Mouse (Mus musculus) adrenal gland, adult 2 months (tissue): ENCODE results near the gene Cdc14a. TPM values are rescaled to one million over a fixed set of nuclear protein-coding genes. Genes with fewer than 3 reads are reported as not detected.

Experiments
- DNase-seq: peaks from one replicate; pipeline ENCODE4 v3.0.0; 2021
- polyA plus RNA-seq: library from polyadenylated mRNA; depleted of rRNA; stranded (reverse); fragments of >200 nt; gene quantifications from 2 replicates; pipeline ENCODE4 v1.2.3, GENCODE M21; 2012
- total RNA-seq, 2 experiments: library from RNA; stranded (reverse); gene quantifications; 2 replicates each; pipeline ENCODE4 v1.2.3; 2021

The Cdc14a gene
- total and polyA plus RNA-seq, 3 experiments: 11.0 to 14.9 (median 14.0) TPM

- DNase-seq: no peak
These were observed 9.4 kb downstream of the Cdc14a start for GRCm38 (mm10) chr3:116414451-116414860.

- DNase-seq: no peak
These were observed 10.7 kb downstream of the Cdc14a start for GRCm38 (mm10) chr3:116412954-116413724.

GRCm38 (mm10) chr3:116410051-116410450 is 13.8 kb downstream of the Cdc14a start:
- no peak for DNase-seq

- DNase-seq: no peak
These were observed 14.3 kb downstream of the Cdc14a start for GRCm38 (mm10) chr3:116409486-116409885.

- no peak for DNase-seq
These were observed 15.0 kb downstream of the Cdc14a start for GRCm38 (mm10) chr3:116408856-116409255.

GRCm38 (mm10) chr3:116405516-116405915 is 18.3 kb downstream of the Cdc14a start:
- DNase-seq: no peak

GRCm38 (mm10) chr3:116401436-116401835 is 22.4 kb downstream of the Cdc14a start:
- DNase-seq: no peak

GRCm38 (mm10) chr3:116399349-116400090 is 24.3 kb downstream of the Cdc14a start:
- DNase-seq: no peak

GRCm38 (mm10) chr3:116398543-116398942 is 25.3 kb downstream of the Cdc14a start:
- no peak for DNase-seq

- no peak for DNase-seq
These were observed 25.9 kb downstream of the Cdc14a start for GRCm38 (mm10) chr3:116397976-116398375.

GRCm38 (mm10) chr3:116397341-116397740 is 26.5 kb downstream of the Cdc14a start:
- no peak for DNase-seq

- DNase-seq: no peak
These were observed 27.3 kb downstream of the Cdc14a start for GRCm38 (mm10) chr3:116396571-116396970.

GRCm38 (mm10) chr3:116394885-116395390 is 28.9 kb downstream of the Cdc14a start:
- DNase-seq: no peak

GRCm38 (mm10) chr3:116391399-116391798 is 32.4 kb downstream of the Cdc14a start:
- no peak for DNase-seq

- no peak for DNase-seq
These were observed 34.0 kb downstream of the Cdc14a start for GRCm38 (mm10) chr3:116389500-116390470.

- DNase-seq: peak; percentile 66
These were observed 35.0 kb downstream of the Cdc14a start for GRCm38 (mm10) chr3:116388808-116389207.

- DNase-seq: no peak
These were observed 36.9 kb downstream of the Cdc14a start for GRCm38 (mm10) chr3:116386886-116387285.

- DNase-seq: no peak
These were observed 37.5 kb downstream of the Cdc14a start for GRCm38 (mm10) chr3:116386342-116386741.

GRCm38 (mm10) chr3:116384319-116384718 is 39.5 kb downstream of the Cdc14a start:
- peak; percentile 59 for DNase-seq

- peak; percentile 28 for DNase-seq
These were observed 43.5 kb downstream of the Cdc14a start for GRCm38 (mm10) chr3:116380319-116380718.

- DNase-seq: no peak
These were observed 48.4 kb downstream of the Cdc14a start for GRCm38 (mm10) chr3:116375442-116375841.

- DNase-seq: no peak
These were observed 49.3 kb downstream of the Cdc14a start for GRCm38 (mm10) chr3:116374486-116374885.
